Mouse (Mus musculus): ENCODE results near the gene Iffo1.

GRCm38 (mm10) chr6:125132470-125132869 is 12.6 kb upstream of the Iffo1 start:
- TF ChIP-seq CTCF (IDR thresholded peaks at IDR 0.05; ENCODE audit: control insufficient read depth, insufficient read depth, insufficient read length): no peak
- no peak for TF ChIP-seq MYOG (IDR thresholded peaks at IDR 0.05; ENCODE audit: control insufficient read depth, extremely low read depth, insufficient read length)
- TF ChIP-seq CEBPB (IDR thresholded peaks at IDR 0.05; ENCODE audit: low read depth): no peak
- no peak for TF ChIP-seq MAX (IDR thresholded peaks at IDR 0.05)
- TF ChIP-seq USF1 (IDR thresholded peaks at IDR 0.05; ENCODE audit: low read depth): no peak
- no peak for TF ChIP-seq MYOD1 (IDR thresholded peaks at IDR 0.05; ENCODE audit: control insufficient read depth, insufficient read length, low read depth)
- no peak for TF ChIP-seq FOSL1 (IDR thresholded peaks at IDR 0.05; ENCODE audit: insufficient read depth, low read length, poor library complexity, severe bottlenecking)
